Mouse (Mus musculus): ENCODE results near the gene Abcg5. TPM values are rescaled to one million over a fixed set of nuclear protein-coding genes. Genes with fewer than 3 reads are reported as not detected.

The Abcg5 gene
- polyA plus RNA-seq, 3 experiments from 2014 or later, result 0.49 TPM; not detected in 2

Other genes starting within 250 kb of the Abcg5 start
- gene Thada, start 216.8 kb downstream of the Abcg5 start, polyA plus RNA-seq (2017; shearing (Covaris generic)), result 100 to 1,000 TPM in 2 of 3 experiments, 10 to 100 TPM in 1; 19.3 to 113 (median 105) TPM
- gene Plekhh2, start 171.1 kb downstream of the Abcg5 start, polyA plus RNA-seq (2017; shearing (Covaris generic)), result not detected
- gene Dync2li1, start 56.5 kb downstream of the Abcg5 start, polyA plus RNA-seq (2017; shearing (Covaris generic)), result 1 to 10 TPM in 2 of 3 experiments, under 1 TPM in 1; 0.79 to 1.9 (median 1.6) TPM
- gene Abcg8, start 6.7 kb downstream of the Abcg5 start, polyA plus RNA-seq (2017; shearing (Covaris generic)), result not detected
- 10 to 100 TPM in 2 of 3 experiments, 1 to 10 TPM in 1; 9.5 to 13.4 (median 11.6) TPM for gene Lrpprc, start 107.8 kb upstream of the Abcg5 start, polyA plus RNA-seq (2017; shearing (Covaris generic))